Mouse (Mus musculus) embryonic fibroblast, embryonic 13.5 days (primary cell): ENCODE results near the gene Dcaf11. TPM values are rescaled to one million over a fixed set of nuclear protein-coding genes. Genes with fewer than 3 reads are reported as not detected.

Experiments used
- H3K27ac ChIP-seq: 2 replicates; pipeline ENCODE4 v1.5.1; 2012; ENCODE audit warnings: low read length, control low read depth, inconsistent platforms; ENCODE audit not compliant: insufficient read depth
- H3K4me1 ChIP-seq: 2 replicates; pipeline ENCODE4 v1.6.1; 2011; ENCODE audit warnings: low read length; ENCODE audit not compliant: control insufficient read depth, insufficient read depth
- H3K4me3 ChIP-seq: 2 replicates; pipeline ENCODE4 v1.5.1; 2011; ENCODE audit warnings: mild to moderate bottlenecking, control low read depth, low read length; ENCODE audit not compliant: insufficient read depth
- CTCF ChIP-seq: IDR thresholded peaks from 2 replicates; pipeline ENCODE4 v1.5.1; 2011; ENCODE audit warnings: mild to moderate bottlenecking, control low read depth, low read length, moderate library complexity, borderline replicate concordance; ENCODE audit not compliant: insufficient read depth
- POLR2A ChIP-seq: IDR thresholded peaks from 2 replicates; pipeline ENCODE4 v1.6.1; 2011; ENCODE audit warnings: low read depth, mild to moderate bottlenecking, control low read depth, low read length, moderate library complexity
- polyA plus RNA-seq: library from polyadenylated mRNA; stranded (reverse); fragments of >200 nt; gene quantifications from 2 replicates; pipeline ENCODE4 v1.2.4, GENCODE M21; 2011; ENCODE audit warnings: low read depth; ENCODE audit not compliant: missing spikeins, insufficient read length

The Dcaf11 gene
- polyA plus RNA-seq, 1 experiment, result 19.4 TPM

DNA sequence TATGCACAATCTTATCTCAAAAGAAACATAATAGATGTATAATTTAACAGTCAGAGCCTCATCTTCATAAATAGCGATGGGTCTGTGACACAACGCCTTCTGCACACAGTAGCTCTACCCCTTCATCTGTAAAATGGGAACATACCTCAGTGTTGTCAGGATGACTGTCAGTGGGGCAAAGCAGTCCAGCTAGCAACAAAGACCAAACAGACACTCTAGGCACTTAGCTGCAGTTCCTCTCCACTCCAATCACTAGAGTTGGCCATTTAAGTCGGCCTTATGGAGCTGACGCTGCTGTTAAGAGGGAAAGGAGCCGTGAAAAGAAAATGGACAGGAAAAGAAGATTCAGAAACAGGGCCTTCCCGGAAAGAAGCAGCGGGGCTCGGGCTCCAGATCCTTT lies 8.0 kb upstream of the Dcaf11 start:
- no peak overlapping the region for H3K4me3 ChIP-seq
- TF ChIP-seq POLR2A (peak; percentile 62), CTCF (no peak)
- no peaks in the 10 kb centered on the region for H3K4me1 ChIP-seq
- H3K27ac ChIP-seq, result no peak overlapping the region

DNA sequence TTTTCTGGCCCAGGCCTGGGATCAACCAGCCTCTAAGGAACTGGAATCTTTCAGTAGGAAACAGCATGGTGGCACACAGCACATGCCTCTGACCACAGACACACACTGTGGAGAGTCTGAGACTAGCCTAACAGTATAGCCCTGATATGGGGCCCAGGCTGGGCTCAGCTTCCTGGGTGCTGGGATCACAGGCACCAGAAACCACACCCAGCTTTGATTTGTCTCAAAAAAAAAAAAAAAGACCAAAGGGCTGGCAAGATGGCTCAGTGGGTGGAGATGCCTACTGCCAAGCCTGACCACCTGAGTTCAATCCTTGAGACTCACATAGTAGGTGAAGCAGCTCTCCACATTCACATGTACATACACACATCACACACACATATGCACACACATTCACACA lies 5.2 kb upstream of the Dcaf11 start:
- TF ChIP-seq CTCF, result no peak
- 0 out of 2 replicates have a peak, but pooled peaks have one; percentile 5 for TF ChIP-seq POLR2A
- Histone ChIP-seq H3K4me3 (no peak overlapping the region), H3K4me1 (no peaks in the 10 kb centered on the region), H3K27ac (no peak overlapping the region)

DNA sequence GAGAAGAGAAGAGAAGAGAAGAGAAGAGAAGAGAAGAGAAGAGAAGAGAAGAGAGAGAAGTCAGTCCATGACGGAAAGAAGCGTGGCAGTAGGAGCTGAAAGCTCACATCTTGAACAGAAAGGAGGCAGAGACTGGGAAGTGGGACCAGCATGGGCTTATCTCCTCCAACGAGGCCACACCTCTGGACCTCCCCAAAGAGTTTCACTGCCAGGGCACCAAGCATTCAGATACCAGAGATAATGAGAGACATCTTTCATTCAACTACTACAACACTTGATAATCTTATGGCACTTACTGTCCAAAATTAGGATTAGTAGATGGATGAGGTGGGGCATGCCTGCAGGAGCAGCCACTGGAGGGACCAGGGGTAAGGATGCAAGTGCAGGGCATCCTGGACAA lies 4.0 kb upstream of the Dcaf11 start:
- no peaks in the 10 kb centered on the region for H3K4me1 ChIP-seq
- no peak overlapping the region for H3K27ac ChIP-seq
- no peak overlapping the region for H3K4me3 ChIP-seq
- TF ChIP-seq POLR2A (no peak), CTCF (no peak)

DNA sequence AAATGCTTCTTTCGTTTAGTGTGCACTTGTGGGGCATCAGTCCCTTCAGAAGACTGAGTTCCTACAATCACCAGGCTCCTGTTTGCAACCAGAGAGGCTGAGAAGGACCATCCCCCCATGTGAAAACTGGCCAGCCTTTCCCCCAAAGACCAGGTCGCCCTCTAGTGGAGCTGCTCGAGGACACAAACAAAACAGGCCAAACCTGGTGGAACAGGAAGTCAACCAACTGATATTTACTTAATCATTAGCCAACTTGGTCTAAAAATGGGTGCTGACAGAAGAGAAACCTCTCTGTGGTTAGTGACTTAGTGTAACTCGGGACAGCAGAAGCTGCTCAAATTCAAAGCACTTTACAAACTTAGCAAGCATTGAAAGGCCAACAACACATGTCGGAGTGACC lies 2.8 kb upstream of the Dcaf11 start:
- TF ChIP-seq POLR2A (no peak), CTCF (peak; percentile 64)
- Histone ChIP-seq H3K4me1 (peaks cover 3% of the 10 kb centered on the region; the same call in 1 of the 2 replicates), H3K4me3 (no peak overlapping the region), H3K27ac (no peak overlapping the region)

DNA sequence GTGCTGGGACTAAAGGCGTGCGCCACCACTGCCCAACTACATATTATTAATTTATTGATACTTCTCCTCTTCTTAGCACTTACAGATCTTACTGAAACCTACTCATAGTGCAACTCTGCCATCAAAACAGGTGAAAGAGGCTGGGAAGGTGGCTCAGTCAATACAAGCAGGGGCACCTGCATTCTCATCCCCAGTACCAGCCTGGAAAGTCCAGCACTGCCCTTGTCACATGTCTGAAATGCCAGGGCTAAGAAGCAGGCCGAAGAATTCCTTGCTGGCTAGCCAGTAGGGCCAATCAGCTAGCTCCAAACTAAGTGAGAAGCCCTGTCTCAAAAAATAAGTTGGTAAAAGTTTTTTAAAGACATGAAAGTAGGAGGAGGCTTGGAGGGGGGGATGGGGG lies 2.2 kb upstream of the Dcaf11 start:
- TF ChIP-seq CTCF (no peak), POLR2A (no peak)
- Histone ChIP-seq H3K4me1 (peaks cover 3% of the 10 kb centered on the region; the same call in 1 of the 2 replicates), H3K27ac (no peak overlapping the region), H3K4me3 (no peak overlapping the region)

DNA sequence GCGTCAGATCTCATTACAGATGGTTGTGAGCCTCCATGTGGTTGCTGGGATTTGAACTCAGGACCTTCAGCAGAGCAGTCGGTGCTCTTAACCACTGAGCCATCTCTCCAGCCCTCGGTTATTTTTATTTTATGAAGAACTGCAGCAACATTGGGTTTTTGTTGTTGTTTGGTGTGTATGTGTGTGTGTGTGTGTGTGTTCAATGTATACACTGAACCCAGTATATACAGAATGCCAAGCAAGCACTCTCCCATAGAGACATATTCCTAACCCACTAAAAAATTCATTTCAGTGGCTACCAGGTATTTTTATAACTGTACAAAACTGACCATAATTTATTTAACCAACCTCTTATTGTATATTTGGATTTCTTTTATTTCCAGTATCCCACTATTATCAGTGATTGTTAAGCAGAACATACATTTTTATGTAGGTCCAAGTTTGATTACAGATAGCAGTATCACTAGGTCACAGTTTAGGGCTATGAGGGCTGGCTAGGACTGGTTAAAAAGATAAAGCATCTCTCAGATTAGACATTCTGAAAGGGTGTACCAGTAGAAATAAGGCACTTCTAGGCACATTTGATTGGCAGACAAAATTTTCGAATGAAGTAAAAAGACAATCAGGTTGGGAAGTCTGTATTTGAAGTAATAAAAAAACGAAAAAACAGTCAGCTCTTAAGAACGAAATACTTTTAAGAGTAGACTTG lies 912 bp upstream of the Dcaf11 start:
- no peak for TF ChIP-seq CTCF
- no peak overlapping the region for H3K27ac ChIP-seq
- no peak overlapping the region for H3K4me3 ChIP-seq
- peaks cover 3% of the 10 kb centered on the region; the same call in 1 of the 2 replicates for H3K4me1 ChIP-seq

DNA sequence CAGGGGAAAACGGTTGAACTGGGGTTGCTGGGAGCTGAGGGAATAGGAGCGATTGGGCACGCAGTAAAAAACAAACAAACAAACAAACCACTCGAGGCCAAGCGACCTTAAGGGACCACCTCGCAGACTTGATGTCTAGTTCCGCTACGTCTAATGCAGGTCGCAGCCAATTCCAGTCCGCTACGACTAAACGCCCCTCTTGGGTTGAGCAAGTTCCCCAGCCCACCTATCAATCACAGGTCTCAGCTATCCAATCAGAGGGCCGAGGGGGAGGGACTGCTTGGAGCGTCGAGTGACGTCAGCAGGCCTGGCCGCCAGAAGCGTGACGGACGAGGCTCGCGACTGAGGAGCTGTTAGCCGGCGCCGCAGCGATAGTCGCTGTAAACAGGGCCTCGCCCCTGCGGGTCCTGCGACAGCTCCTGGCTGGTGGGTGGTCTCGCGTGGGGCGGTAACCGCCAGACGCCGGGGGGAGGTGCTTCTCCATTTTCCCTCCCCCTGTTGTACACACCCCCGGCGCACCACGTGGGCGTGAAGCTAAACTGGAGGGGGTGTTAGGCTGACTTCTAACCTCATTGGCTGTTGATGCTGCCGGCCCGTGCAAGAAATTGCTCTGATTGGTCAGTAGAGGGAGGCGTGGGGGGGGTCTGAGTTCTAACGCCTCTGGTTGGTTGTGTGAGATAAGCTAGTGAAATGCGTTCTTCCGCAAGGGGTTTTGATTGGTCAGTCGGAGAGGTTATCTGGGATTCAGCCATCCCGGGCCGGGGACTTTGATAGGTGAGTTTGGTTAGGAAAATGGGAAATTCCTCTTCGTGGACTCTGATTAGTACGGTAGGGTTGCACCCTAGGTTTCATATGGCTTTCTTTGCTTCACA lies 632 bp downstream of the Dcaf11 start, which contains the start of gene A730061H03Rik:
TSS of gene A730061H03Rik (minus strand) at position 205 of the 872 bp plus-strand sequence.
- Histone ChIP-seq H3K4me3 (peak within 1 kb of the TSS; percentile 80), H3K4me1 (peaks cover 3% of the 10 kb centered on the region; the same call in 1 of the 2 replicates), H3K27ac (peak within 1 kb of the TSS; percentile 90)
- TF ChIP-seq POLR2A, result peak; percentile 75
- no peak for TF ChIP-seq CTCF

DNA sequence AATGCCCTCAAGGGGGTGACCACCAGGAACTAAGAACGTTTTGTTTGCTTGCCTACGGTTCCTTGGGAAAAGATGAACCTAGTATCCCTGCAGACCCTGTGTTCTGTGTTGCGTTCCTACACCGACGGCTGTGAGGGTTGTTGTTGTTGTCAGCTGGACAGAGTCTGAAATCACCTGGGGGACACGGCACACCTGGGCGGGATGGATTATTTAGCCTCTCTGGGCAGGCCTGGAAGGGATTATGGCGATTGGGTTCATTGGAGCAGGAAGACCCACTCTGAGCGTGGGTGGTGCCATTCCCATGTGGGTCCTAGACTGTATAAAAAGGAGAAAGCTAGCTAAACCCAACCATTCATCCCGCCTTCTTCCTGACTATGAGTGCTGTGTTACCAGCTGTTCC lies 2.1 kb downstream of the Dcaf11 start:
- Histone ChIP-seq H3K4me3 (no peak overlapping the region), H3K27ac (no peak overlapping the region), H3K4me1 (peaks cover 3% of the 10 kb centered on the region; the same call in 1 of the 2 replicates)
- TF ChIP-seq POLR2A (no peak), CTCF (no peak)

DNA sequence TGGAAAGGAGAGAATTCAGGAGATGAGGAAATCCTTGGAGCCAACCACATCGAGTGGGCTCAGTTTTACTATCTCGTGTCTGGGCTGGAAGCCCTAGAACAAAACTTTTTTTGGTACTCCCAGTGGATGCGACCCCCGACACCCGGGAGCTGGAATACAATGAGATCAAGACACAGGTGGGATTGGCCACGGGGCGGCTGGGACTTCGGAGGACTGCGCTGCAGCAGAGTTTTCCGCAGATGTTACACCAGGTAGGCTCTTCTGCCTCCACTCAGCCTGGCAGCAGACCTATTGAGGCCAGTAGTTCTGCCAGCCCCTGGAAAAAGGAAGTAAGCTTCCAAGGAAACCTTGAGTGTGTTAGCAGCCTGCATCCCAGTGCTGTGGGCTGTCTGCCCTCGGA lies 3.4 kb downstream of the Dcaf11 start:
- TF ChIP-seq POLR2A (no peak), CTCF (no peak)

DNA sequence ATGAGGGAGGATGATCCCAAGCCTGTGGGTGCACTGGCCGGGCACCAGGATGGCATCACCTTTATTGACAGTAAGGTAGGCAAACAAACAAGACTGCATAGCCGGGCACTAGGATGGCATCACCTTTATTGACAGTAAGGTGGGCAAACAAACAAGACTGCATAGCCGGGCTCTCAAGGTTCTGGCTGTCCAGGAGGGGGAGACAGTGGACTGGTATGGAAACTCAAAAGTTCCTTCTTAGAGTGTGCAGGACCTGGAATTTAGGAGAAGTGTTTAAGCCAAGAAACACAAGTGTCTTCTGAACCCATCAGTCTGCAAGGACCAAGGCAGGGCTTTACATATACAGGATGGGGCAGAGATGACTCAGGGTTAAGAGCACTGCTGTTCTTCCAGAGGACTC lies 5.9 kb downstream of the Dcaf11 start:
- Histone ChIP-seq H3K27ac (no peak overlapping the region), H3K4me1 (peaks cover 3% of the 10 kb centered on the region; the same call in 1 of the 2 replicates), H3K4me3 (no peak overlapping the region)
- TF ChIP-seq POLR2A (no peak), CTCF (no peak)

More for the DNA sequence above, 3.4 kb downstream of the Dcaf11 start:
- H3K27ac ChIP-seq, result no peak overlapping the region
- H3K4me3 ChIP-seq, result no peak overlapping the region
- H3K4me1 ChIP-seq, result peaks cover 3% of the 10 kb centered on the region; the same call in 1 of the 2 replicates
